Mouse (Mus musculus) midbrain, embryonic 16.5 days (tissue): ENCODE results near the gene Mif. TPM values are rescaled to one million over a fixed set of nuclear protein-coding genes. Genes with fewer than 3 reads are reported as not detected.

Experiments
- ATAC-seq: fragments of 200-750 bp; cut with Nextera tagmentation; 2 replicates; pipeline ENCODE4 v1.8.0; 2017; ENCODE audit warnings: moderate TSS enrichment
- H3K27ac ChIP-seq: fragments of 300-500 bp; sonication (generic); 2 replicates; pipeline ENCODE4 v1.5.1; 2014; ENCODE audit warnings: mild to moderate bottlenecking, low read length, mixed read lengths
- H3K27me3 ChIP-seq: fragments of 300-500 bp; sonication (generic); 2 replicates; pipeline ENCODE4 v1.6.1; 2014; ENCODE audit warnings: low read depth, low read length, mixed read lengths; ENCODE audit not compliant: control insufficient read depth, insufficient read depth
- H3K36me3 ChIP-seq: fragments of 300-500 bp; sonication (generic); 2 replicates; pipeline ENCODE4 v1.6.1; 2014; ENCODE audit warnings: mild to moderate bottlenecking, low read length, moderate library complexity, mixed read lengths; ENCODE audit not compliant: control insufficient read depth, insufficient read depth
- H3K4me1 ChIP-seq: fragments of 300-500 bp; sonication (generic); 2 replicates; pipeline ENCODE4 v1.6.1; 2014; ENCODE audit warnings: mild to moderate bottlenecking, low read length, mixed read lengths; ENCODE audit not compliant: control insufficient read depth, insufficient read depth
- H3K4me2 ChIP-seq: fragments of 300-500 bp; sonication (generic); 2 replicates; pipeline ENCODE4 v1.6.1; 2014; ENCODE audit warnings: mild to moderate bottlenecking, low read length, mixed read lengths
- H3K4me3 ChIP-seq: fragments of 300-500 bp; sonication (generic); 2 replicates; pipeline ENCODE4 v1.5.1; 2014; ENCODE audit warnings: low read depth, mild to moderate bottlenecking, low read length, moderate library complexity, mixed read lengths
- H3K9ac ChIP-seq: fragments of 300-500 bp; sonication (generic); 2 replicates; pipeline ENCODE4 v1.6.1; 2014; ENCODE audit warnings: low read depth, low read length, mixed read lengths
- H3K9me3 ChIP-seq: fragments of 300-500 bp; sonication (generic); replicated peaks from 2 replicates; pipeline ENCODE4 v1.6.1; 2014; ENCODE audit warnings: mild to moderate bottlenecking, low read length, mixed read lengths; ENCODE audit not compliant: control insufficient read depth, poor library complexity, severe bottlenecking
- WGBS: fragments of 180-500 bp; shearing (Covaris S2); extraction: QIAGEN DNeasy Blood & Tissue Kit; methylation state at CpG from one replicate; pipeline ENCODE4 v1.1.7; 2014; 5-methylcytosine and 5-hydroxymethylcytosine counted together
- polyA plus RNA-seq: library from polyadenylated mRNA; unstranded; fragments of >200 nt; fragmentation: Nextera tagmentation; extraction: Ambion mirVana; gene quantifications from 2 replicates; pipeline ENCODE4 v1.2.1, GENCODE M21; 2015

Mif gene
- polyA plus RNA-seq, 1 experiment from 2014 or later, result 1,460 TPM

DNA sequence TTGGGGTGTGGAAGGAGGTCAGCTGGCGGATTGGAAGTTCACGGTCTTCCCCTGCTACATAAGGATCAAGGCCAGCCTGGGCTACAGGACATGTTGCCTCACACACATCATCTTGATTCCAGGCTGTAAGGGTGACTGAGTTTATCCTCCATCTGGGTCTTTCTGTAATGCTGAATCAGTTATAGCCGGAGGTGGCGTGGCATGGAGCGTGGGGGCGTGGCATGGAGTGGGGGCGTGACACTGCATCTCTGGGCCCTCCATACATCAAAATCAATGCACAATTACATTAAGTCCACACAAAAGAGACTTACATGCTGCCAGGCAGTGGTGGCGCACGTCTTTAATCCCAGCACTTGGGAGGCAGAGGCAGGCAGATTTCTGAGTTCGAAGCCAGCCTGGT lies 20.3 kb upstream of the Mif start:
- Histone ChIP-seq H3K36me3 (no peaks in the 10 kb centered on the region), H3K9ac (no peak overlapping the region), H3K9me3 (no peaks in the 10 kb centered on the region), H3K4me1 (no peaks in the 10 kb centered on the region), H3K27me3 (no peaks in the 10 kb centered on the region), H3K4me2 (no peak overlapping the region), H3K4me3 (no peak overlapping the region), H3K27ac (no peak overlapping the region)
- 95% methylated on average over 10 of the region's 10 CpGs for WGBS
- ATAC-seq, result no peak

DNA sequence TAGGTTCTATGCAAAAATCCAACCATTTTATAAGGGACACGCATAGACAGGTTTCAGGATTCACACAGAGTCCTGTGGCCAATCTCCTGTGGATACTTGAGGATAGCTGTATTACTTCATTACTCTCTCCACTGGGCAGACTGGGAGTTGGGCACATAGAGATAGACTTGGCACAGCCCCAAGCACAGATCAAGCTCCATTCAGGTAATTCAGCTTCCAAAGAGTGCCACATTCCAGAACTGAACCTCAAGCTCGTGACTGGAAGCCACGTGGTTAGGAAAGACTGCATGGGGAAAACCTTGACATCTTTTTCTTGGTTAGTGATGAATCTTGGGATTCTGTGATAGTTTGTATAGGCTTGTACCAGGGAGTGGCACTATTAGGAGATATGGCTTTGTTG lies 18.8 kb upstream of the Mif start:
- Histone ChIP-seq H3K4me3 (no peak overlapping the region), H3K27me3 (no peaks in the 10 kb centered on the region), H3K4me1 (peaks cover 1% of the 10 kb centered on the region; the same call in 1 of the 2 replicates), H3K4me2 (no peak overlapping the region), H3K9ac (no peak overlapping the region), H3K27ac (no peak overlapping the region), H3K36me3 (no peaks in the 10 kb centered on the region), H3K9me3 (no peaks in the 10 kb centered on the region)
- no peak for ATAC-seq
- WGBS, result 83% methylated on average over 3 of the region's 3 CpGs

DNA sequence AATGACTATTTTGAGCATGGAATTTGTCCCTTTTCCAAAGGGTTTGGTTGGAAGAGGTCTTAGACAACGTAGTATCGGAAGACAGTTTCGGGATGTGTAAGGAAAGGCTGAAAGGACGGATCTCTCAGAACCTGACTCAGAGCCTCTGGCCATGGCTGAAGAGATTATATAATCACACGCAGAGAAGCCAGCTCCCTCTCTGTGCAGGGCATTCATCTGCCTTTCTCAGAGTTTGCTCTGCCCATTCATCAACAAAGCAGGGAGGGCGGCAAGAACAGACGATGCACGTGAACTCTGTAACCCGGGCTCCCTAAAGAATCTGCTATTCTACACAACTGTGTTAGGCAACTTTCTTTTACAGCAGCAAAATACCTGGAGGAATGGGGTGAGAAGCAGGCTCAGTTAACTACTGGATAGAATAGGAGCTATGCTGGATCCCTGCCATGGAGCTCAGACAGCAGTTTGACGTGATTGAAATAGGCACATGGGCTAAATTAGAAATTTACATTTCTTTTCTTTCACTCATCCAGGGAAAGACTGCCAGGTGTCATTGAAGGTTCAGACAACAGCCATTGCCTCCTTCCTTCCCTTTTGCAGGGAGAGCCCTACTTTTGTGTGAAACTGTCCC lies 13.6 kb upstream of the Mif start:
- 5% methylated on average over 10 of the region's 10 CpGs for WGBS

DNA sequence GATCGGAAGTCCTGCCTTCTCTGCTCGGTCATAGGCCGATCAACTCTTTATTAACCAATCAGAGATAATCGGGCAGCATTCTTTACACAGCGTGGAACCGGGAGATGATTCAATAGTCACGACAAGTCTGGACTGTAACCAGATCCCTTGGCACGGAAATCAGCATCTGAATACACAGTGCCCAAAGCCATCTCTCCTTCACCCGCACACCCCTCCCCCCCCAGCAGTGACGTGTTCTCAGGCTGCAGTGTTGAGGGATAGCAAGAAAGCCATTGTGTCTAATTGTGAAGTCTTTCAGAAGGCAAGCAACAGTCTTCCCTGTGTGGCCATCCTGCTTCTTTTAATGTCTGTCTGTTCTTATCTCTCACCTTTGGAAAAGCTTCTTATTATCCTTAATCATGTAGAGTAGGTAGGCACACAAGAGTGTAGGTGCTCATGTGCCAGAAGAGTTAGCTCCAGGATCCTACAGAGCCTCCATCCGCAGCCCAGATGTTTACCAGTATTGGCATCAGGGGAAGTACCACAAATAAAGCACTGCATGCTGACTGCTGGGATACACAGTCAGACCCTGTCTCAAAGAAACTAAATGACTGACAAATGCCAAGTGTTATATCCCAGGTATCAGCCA lies 13.0 kb upstream of the Mif start:
- peak overlapping the region; percentile 60 for H3K4me2 ChIP-seq
- H3K9ac ChIP-seq, result peak overlapping the region; percentile 61
- no peaks in the 10 kb centered on the region for H3K36me3 ChIP-seq
- H3K27me3 ChIP-seq, result no peaks in the 10 kb centered on the region
- H3K4me1 ChIP-seq, result peaks cover 8% of the 10 kb centered on the region
- H3K27ac ChIP-seq, result peak overlapping the region; percentile 83
- peak overlapping the region; percentile 37 for H3K4me3 ChIP-seq
- WGBS, result under 1% methylated on average over 11 of the region's 11 CpGs
- peak; percentile 98 for ATAC-seq
- no peaks in the 10 kb centered on the region for H3K9me3 ChIP-seq

More for the DNA sequence above, 13.6 kb upstream of the Mif start:
- Histone ChIP-seq H3K9me3 (no peaks in the 10 kb centered on the region), H3K36me3 (no peaks in the 10 kb centered on the region), H3K4me2 (peak overlapping the region; percentile 60), H3K4me1 (peaks cover 8% of the 10 kb centered on the region), H3K9ac (peak overlapping the region; percentile 55), H3K4me3 (peak overlapping the region; percentile 37), H3K27ac (peak overlapping the region; percentile 83), H3K27me3 (no peaks in the 10 kb centered on the region)
- 0 out of 2 replicates have a peak, but pooled peaks have one; percentile 19 for ATAC-seq

DNA sequence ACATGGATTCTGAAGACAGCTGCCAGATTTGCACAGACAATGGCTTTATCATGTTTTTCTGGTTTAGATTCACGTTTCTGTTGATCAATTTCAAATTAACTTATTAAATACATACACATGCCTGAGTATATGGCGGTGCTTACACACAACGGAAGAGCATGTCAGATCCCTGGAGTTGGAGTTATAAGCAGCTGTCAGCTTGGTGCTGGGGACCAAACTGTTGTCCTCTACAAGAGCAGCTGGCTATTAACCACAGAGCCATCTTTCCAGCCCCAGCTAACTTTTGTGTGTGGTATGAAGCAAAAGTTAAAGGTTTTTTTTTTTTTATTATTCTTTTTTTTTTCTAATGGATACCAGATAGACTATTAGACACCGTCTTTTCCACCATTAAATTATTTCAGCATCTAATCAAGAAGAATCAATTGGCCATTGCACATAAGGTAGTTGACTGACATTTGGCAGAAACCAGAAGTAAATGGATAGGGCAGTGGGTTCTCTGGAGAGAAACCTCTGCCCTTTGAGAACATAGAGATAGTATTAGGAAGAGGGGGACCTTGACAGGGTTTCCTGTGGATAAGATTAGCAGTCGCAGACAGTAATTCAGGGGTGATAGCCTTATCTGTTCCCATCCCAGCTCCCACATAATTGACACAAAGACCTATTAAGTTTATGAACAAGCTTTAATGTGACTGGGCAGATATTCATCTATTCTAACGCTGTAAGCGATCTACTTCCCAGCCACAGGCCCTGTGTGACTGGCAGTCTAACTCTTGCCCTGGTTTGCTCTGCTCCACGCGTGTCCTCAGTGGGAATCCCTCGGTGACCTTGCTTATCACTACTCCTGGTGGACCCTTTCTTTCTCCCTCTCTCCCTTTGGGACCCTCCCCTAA lies 12.2 kb upstream of the Mif start:
- 34% methylated on average over 10 of the region's 10 CpGs for WGBS
- H3K4me3 ChIP-seq, result peak overlapping the region; percentile 37
- peak; percentile 8; the same call in 1 of the 2 replicates for ATAC-seq
- no peaks in the 10 kb centered on the region for H3K27me3 ChIP-seq
- peaks cover 8% of the 10 kb centered on the region for H3K4me1 ChIP-seq
- H3K9me3 ChIP-seq, result no peaks in the 10 kb centered on the region
- H3K9ac ChIP-seq, result peak overlapping the region; percentile 61
- H3K36me3 ChIP-seq, result no peaks in the 10 kb centered on the region
- H3K27ac ChIP-seq, result peak overlapping the region; percentile 83
- H3K4me2 ChIP-seq, result peak overlapping the region; percentile 60

DNA sequence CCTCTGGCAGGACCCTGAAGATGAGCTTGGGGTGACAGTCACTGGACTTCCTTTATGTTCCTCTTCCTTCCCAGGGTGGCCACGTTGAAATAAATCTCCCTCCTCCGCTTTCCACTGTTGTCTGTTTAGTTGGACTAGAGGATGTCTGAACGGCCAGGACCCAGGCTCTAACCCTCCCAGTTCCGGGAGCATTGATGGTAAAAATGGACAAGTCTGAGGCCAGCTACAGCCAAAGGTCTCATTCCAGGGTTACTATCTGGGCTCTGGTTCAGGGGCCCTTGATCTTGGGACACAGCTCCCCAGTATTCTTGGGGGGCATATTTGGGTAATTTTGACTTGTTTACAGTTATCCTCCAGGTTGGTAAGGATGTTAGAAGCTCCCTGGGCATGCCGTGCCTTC lies 1.5 kb upstream of the Mif start:
- Histone ChIP-seq H3K27ac (no peak overlapping the region), H3K27me3 (no peaks in the 10 kb centered on the region), H3K4me3 (no peak overlapping the region), H3K36me3 (peaks cover 2% of the 10 kb centered on the region; the same call in 1 of the 2 replicates), H3K9ac (no peak overlapping the region), H3K4me1 (peaks cover 27% of the 10 kb centered on the region), H3K9me3 (no peaks in the 10 kb centered on the region), H3K4me2 (no peak overlapping the region)
- 47% methylated on average over 5 of the region's 5 CpGs for WGBS
- ATAC-seq, result no peak

DNA sequence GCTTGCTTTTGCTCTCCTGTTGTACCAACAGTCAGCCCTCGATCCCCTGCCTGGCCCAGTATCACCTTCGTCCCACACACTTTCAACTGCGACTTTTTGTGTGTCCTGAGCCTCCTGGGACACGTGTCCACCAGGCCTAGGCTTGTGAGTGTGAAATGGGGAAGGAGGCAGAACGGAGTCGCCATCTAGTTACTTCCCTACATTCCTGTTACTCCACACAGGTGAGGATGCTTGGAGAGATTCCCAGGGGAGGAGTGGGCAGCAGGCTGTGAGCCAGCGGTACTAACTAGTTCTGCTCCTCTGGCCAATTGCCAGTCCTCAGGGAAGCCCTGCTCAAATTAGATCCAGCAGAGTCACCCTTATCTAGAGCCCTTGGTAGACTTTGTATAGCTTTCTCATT lies 706 bp upstream of the Mif start:
- no peak for ATAC-seq
- WGBS, result 23% methylated on average over 7 of the region's 7 CpGs
- Histone ChIP-seq H3K9ac (no peak overlapping the region), H3K27me3 (no peaks in the 10 kb centered on the region), H3K4me1 (peaks cover 27% of the 10 kb centered on the region), H3K4me3 (peak overlapping the region; percentile 55; the same call in 1 of the 2 replicates), H3K4me2 (peak overlapping the region; percentile 86), H3K27ac (peak overlapping the region; percentile 90), H3K9me3 (no peaks in the 10 kb centered on the region), H3K36me3 (peaks cover 2% of the 10 kb centered on the region; the same call in 1 of the 2 replicates)

DNA sequence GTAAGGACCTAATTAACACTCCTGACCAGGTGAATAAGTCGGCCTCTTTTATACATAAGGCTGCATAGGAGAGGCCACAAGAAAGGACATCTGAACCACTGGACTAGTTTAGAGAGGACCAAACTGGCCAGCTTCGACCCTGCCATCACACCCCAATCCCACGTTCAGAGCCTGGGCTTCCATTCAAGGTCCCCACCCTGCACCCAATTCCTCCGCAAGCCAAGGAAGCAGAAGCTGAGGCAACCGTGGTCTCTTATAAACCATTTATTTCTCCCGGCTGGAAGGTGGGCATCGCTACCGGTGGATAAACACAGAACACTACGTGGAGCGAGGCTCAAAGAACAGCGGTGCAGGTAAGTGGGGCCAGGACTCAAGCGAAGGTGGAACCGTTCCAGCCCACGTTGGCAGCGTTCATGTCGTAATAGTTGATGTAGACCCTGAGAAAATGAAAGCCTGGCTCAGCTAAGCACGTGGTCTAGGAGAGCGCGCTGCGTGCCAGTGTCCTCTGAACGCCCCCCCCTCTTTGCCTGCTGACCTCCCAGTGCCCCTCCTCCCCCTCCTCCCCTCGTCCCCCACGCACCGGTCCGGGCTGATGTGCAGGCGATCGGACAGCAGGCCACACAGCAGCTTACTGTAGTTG lies 813 bp downstream of the Mif start:
- 2% methylated on average over 27 of the region's 27 CpGs for WGBS
- Histone ChIP-seq H3K36me3 (peaks cover 2% of the 10 kb centered on the region; the same call in 1 of the 2 replicates), H3K9me3 (no peaks in the 10 kb centered on the region), H3K4me1 (peaks cover 27% of the 10 kb centered on the region), H3K4me3 (peak overlapping the region; percentile 55), H3K9ac (peak overlapping the region; percentile 73), H3K27me3 (no peaks in the 10 kb centered on the region), H3K4me2 (peak overlapping the region; percentile 86), H3K27ac (peak overlapping the region; percentile 90)
- peak; percentile 82 for ATAC-seq
